Mouse (Mus musculus) neutrophil, adult 5-6 weeks (primary cell): Measurements from ENCODE around the gene Gas8. TPM values are rescaled to one million over a fixed set of nuclear protein-coding genes. Genes with fewer than 3 reads are reported as not detected.
"Not testable (repeated sequence)": the region's sequence is repeated elsewhere in the genome, so short reads cannot be mapped to it uniquely, and the experiment has no call there.

ENCODE experiments used
- ATAC-seq: fragments of 151-379, 151-347 bp; 2 replicates; pipeline ENCODE4 v1.8.0; 2017; ENCODE audit warnings: mild to moderate bottlenecking, moderate TSS enrichment; ENCODE audit not compliant: insufficient number of reproducible peaks, poor library complexity, low FRiP score, severe bottlenecking; ENCODE audit errors: extremely low read depth
- total RNA-seq: library from RNA; stranded (forward); fragments of 200-1000 nt; gene quantifications from 2 replicates; pipeline ENCODE4 v1.2.3, GENCODE M21; 2017

Gene Gas8
- 2.3 and 4.3 TPM in 2 replicates for total RNA-seq

DNA sequence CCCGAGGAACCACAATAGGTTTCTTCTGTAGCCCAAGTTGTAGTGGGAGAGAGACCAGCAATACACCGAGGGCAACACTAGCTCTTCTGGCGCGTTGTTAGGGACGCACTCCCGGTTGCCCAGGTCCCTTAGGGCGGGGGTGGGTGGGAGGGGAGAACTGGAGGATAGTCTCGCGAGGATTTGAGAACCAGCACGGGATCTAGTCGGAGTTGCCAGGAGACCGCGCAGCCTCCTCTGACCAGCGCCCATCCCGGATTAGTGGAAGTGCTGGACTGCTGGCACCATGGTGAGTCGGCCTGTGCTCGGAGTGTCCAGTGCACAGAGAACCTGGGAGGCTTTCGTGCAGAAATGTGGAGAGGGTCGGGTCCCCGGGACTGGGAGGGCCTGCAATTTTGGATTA, at the start of gene Gas8:
Gene Gas8 (plus strand): TSS at position 168 of the 400 bp plus-strand sequence.
- peak; percentile 65 for ATAC-seq

- not testable (repeated sequence) for ATAC-seq
Measured at GRCm38 (mm10) chr8:123472991-123473390, 45.6 kb upstream of the Gas8 start.

- ATAC-seq, result not testable (repeated sequence)
Measured at GRCm38 (mm10) chr8:123474549-123474948, 44.1 kb upstream of the Gas8 start.

- ATAC-seq, result peak; percentile 14; the same call in 1 of the 2 replicates
Measured at GRCm38 (mm10) chr8:123476911-123477736, 41.5 kb upstream of the Gas8 start.

DNA sequence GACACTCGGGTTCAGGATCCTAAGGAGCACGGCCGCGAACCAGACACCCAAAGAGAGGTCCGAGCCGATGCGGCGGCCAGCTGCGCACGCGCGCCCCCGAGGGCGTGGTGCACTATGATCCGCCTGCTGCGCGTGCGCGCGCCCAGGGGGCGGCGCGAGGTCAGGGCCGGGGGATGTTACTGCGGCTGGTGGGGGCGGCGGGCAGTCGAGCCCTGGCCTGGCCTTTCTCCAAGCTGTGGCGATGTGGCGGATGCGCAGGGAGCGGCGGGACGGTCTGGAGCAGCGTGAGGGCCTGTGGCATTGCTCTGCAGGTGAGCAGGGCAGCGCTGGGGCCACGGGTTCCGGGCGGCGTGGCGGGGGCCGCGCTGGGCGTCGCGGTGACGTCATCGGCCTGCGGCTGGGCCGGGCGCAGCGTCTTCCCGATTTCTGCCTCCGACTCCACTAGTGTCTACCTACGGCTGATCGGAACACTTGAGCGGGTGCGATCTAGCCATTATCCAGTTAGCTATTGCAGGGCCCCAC, 40.8 kb upstream of the Gas8 start, which contains the start of gene Afg3l1:
Gene Afg3l1 (plus strand): TSS at position 167 of the 522 bp plus-strand sequence.
- peak; percentile 65 for ATAC-seq

- ATAC-seq, result peak; percentile 28
Measured at GRCm38 (mm10) chr8:123478456-123479218, 40.0 kb upstream of the Gas8 start.

DNA sequence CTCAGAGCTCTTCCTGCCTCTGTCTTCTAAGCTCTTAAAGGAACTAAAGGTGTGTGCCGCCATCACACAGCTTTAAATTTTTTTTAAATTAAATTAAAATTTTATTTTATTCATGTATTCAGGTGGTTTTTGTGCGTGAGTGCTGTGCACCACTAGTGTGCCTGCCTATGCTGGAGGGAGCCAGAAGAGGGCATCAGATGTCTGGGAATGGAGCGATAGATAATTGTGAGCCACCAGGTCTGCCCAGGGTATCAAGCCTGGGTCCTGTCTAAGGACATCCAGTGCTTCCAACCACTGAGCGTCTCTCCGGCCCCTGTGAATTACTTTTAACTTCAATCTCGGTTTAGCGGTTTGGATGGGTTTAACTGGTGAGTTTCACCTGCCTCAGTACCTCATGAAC, 36.0 kb upstream of the Gas8 start:
- no peak for ATAC-seq

DNA sequence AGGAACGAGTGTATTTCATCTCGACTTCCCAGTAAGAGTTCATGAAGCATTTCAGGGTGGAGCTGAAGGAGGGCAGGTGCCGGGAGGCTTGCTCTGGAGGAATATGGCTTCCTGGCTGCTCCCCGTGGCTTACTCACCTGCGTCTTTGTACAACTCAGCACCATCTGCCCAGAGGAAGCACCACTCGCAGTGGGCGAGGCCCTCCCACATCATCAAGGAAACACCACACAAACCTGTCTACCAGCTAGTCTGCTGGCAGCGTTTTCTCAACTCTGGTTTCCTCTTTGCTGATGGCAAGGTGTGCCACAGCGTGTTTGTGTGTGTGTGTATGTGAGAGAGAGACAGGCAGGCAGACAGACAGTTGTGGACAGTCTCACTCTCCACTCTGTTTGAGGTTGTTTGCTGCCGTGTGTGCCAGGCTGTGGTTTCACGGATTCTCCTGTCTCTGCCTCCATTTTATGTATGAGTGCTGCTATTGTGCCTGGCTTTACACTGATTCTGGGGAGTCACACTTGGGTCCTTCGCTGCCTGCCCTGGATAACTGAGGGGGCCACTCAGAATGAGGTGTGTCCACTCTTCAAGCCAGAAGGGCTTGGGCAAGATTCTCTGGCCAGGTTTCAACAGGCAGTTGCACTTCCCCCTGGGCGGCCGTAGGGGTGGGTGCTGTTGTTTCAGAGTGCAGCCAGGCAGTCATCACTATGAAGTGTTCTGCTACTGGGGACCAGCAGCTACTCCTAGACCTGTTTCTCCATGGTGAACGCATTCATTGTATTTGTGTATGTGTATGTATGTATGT, 27.2 kb upstream of the Gas8 start:
- no peak for ATAC-seq

DNA sequence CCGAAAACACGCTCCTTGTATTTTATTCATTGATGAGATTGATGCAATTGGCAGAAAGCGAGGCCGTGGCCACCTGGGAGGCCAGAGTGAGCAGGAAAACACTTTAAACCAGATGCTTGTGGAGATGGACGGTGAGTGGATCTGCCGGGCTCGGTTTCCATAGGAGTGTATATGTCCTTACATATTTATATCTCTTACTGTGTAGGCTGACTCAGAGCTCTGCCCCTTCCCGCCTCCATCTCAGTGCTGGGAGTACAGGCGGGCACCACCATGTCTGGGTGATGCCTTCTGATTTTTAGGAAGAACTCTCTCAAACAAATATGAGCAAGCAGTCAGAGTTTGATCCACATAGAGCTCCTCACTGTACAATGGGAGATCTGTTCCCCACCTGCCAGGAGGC, 25.7 kb upstream of the Gas8 start:
- no peak for ATAC-seq

- ATAC-seq, result no peak
Measured at GRCm38 (mm10) chr8:123497699-123498098, 20.9 kb upstream of the Gas8 start.

DNA sequence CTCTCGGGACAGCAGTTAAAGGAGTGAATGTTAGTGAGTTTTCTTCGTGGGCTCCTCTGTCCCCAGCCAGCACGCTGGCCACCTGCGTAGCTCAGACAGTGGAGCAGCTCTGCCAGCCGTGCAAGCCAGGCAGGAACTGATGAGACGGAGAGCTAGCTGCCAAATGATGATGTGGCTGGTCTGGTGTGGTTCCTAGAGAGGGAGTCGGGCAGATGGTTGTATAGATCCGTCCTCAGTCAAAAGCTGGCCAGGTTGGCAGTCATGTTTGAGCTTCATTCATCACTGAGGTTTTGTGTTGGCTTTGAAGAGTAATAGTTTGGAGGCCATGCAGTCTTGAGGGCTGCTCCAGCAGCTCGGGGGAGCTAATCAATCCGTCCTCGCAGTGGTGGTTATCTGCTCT, 19.7 kb upstream of the Gas8 start:
- no peak for ATAC-seq

- ATAC-seq, result no peak
Measured at GRCm38 (mm10) chr8:123499556-123499955, 19.1 kb upstream of the Gas8 start.

DNA sequence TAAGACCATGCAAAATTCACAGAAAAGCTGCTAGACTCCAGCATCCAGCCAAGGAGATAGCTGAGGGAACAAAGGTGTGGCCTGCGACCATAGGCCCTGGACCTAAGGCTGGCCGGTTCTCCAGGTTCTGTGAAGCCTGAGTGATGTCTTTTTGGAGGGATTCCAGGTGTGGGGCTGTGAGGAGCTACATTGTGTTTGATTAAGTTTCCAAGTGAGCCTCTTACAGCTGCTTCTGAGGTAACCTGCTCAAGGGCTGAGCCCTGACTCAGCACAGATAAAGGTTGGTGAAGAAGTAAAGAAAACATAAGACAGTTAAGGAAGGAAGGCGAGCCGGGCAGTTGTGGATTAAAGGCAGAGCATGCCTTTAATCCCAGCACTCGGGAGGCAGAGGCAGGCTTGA, 16.4 kb upstream of the Gas8 start:
- ATAC-seq, result no peak

GRCm38 (mm10) chr8:123503801-123504467, 14.7 kb upstream of the Gas8 start:
- ATAC-seq, result no peak

- ATAC-seq, result no peak
Measured at GRCm38 (mm10) chr8:123504591-123505195, 13.9 kb upstream of the Gas8 start.

- ATAC-seq, result no peak
Measured at GRCm38 (mm10) chr8:123505267-123505666, 13.4 kb upstream of the Gas8 start.

- ATAC-seq, result no peak
Measured at GRCm38 (mm10) chr8:123505695-123506094, 12.9 kb upstream of the Gas8 start.

- no peak for ATAC-seq
Measured at GRCm38 (mm10) chr8:123507153-123507552, 11.5 kb upstream of the Gas8 start.
